Mouse (Mus musculus) liver, adult 2 months (tissue): ENCODE measurements around the gene Gm3448. TPM values are rescaled to one million over a fixed set of nuclear protein-coding genes. Genes with fewer than 3 reads are reported as not detected.
"Not testable (repeated sequence)": the region's sequence is repeated elsewhere in the genome, so short reads cannot be mapped to it uniquely, and the experiment has no call there.

Experiments
- DNase-seq: peaks from one replicate; pipeline ENCODE4 v3.0.0-alpha.2; 2011; ENCODE audit warnings: low read depth, low spot score; ENCODE audit errors: extremely low read depth
- H3K27ac ChIP-seq: fragments of 200-500 bp; replicated peaks from 2 replicates; pipeline ENCODE4 v1.5.1; 2012; ENCODE audit warnings: low read depth, mild to moderate bottlenecking, control low read depth, inconsistent platforms, low read length; ENCODE audit not compliant: insufficient read depth
- H3K27me3 ChIP-seq: fragments of 200-500 bp; 2 replicates; pipeline ENCODE4 v1.6.1; 2012; ENCODE audit warnings: mild to moderate bottlenecking, moderate library complexity, low read length, inconsistent platforms; ENCODE audit not compliant: control insufficient read depth, insufficient read depth
- H3K36me3 ChIP-seq: fragments of 200-500 bp; 2 replicates; pipeline ENCODE4 v1.6.1; 2012; ENCODE audit warnings: low read length, inconsistent platforms; ENCODE audit not compliant: control insufficient read depth, insufficient read depth
- H3K4me1 ChIP-seq: fragments of 200-500 bp; 2 replicates; pipeline ENCODE4 v1.6.1; 2011; ENCODE audit warnings: low read length; ENCODE audit not compliant: control insufficient read depth, insufficient read depth
- H3K4me3 ChIP-seq: fragments of 200-500 bp; 2 replicates; pipeline ENCODE4 v1.5.1; 2011; ENCODE audit warnings: low read depth, mild to moderate bottlenecking, control low read depth, low read length, moderate library complexity; ENCODE audit not compliant: insufficient read depth
- H3K79me2 ChIP-seq: fragments of 200-500 bp; 2 replicates; pipeline ENCODE4 v1.6.1; 2012; ENCODE audit warnings: inconsistent platforms, mild to moderate bottlenecking, low read length, moderate library complexity; ENCODE audit not compliant: control insufficient read depth, insufficient read depth
- H3K9ac ChIP-seq: fragments of 200-500 bp; 2 replicates; pipeline ENCODE4 v1.6.1; 2012; ENCODE audit warnings: low read depth, mild to moderate bottlenecking, control low read depth, inconsistent platforms, low read length
- CTCF ChIP-seq: fragments of 200-500 bp; IDR thresholded peaks from 2 replicates; pipeline ENCODE4 v1.5.1; 2011; ENCODE audit warnings: low read depth, low read length, control low read depth
- POLR2A ChIP-seq: fragments of 200-500 bp; IDR thresholded peaks from 2 replicates; pipeline ENCODE4 v1.6.1; 2011; ENCODE audit warnings: low read length, control low read depth; ENCODE audit not compliant: insufficient read depth; ENCODE audit errors: extremely low read depth
- WGBS: fragments of 180-500 bp; shearing (Covaris S2); methylation state at CpG from one replicate; pipeline ENCODE4 v1.1.7; 2018; 5-methylcytosine and 5-hydroxymethylcytosine counted together
- polyA plus RNA-seq: library from polyadenylated mRNA; depleted of rRNA; stranded (reverse); fragments of >200 nt; gene quantifications from 2 replicates; pipeline ENCODE4 v1.2.3, GENCODE M21; 2012; rRNA removed
- total RNA-seq: library from RNA; depleted of rRNA; stranded (reverse); fragments of >200 nt; gene quantifications from 2 replicates; pipeline ENCODE4 v1.2.3, GENCODE M21; 2014; rRNA removed

The Gm3448 gene
- total RNA-seq (3.8 and 3.9 TPM in 2 replicates), polyA plus RNA-seq (0.30 and 0.61 TPM in 2 replicates)

DNA sequence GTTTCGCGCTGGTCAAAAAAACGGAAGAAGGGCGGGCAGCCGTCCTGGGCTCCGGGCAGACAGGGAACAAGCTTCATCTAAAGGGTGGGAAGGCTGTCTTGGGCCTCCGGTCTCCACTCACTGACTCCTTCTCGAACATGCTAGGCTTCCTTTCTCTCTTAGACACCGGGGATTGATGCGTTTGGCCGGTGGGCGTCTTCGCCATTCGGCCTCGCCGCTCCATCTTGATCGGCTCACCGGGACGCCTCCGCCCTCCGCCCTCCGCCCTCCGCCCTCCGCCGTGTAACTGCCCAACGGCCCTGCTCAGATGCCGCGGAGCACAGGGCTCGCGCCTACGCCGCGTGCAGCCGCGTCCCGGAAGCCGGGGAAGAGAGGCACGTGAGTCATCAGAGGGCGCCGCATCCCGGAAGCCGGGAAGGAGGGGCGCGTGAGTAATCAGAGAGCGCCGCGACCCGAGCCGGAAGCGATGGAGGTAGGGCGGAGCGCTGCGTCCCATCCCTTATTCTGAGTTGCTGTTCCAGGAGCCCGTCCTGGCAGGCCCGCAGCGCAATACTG, at the start of gene Gm3448, which contains the start of the genes Ermard and Tcte3:
Gene Gm3448, minus strand, starts transcription at position 363 of the 555 bp plus-strand sequence.
Gene Ermard, plus strand, starts transcription at position 34 of the 555 bp plus-strand sequence.
Gene Tcte3, minus strand, starts transcription at position 314 of the 555 bp plus-strand sequence.
- not testable (repeated sequence) for H3K27ac ChIP-seq, DNase-seq, H3K27me3 ChIP-seq, H3K79me2 ChIP-seq, H3K4me1 ChIP-seq, H3K4me3 ChIP-seq, H3K9ac ChIP-seq, H3K36me3 ChIP-seq
- under 1% methylated on average over 26 of the region's 56 CpGs for WGBS

DNA sequence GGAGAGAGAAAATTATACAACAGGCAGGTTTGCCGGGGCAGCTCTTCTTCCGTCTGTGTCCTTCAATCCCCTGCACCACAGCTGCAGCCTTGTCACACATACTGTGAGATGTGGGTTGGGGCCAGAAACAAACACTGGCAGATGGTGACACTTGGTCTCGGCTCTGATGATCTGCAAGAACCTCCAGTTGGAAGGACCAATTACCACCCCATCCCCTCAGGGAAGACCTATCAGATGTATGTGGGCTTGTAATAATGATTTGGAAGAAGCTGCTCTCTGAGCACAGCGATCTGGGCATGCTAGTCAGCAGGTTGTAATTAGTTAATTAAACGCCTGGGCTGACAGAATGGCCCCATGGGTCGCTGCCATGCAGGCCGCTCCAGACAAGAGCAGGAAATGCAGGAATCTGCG, 47.3 kb upstream of the Gm3448 start:
- Histone ChIP-seq H3K9ac (no peak overlapping the region), H3K79me2 (no peaks in the 10 kb centered on the region), H3K4me1 (peaks cover 2% of the 10 kb centered on the region; the same call in 1 of the 2 replicates), H3K27me3 (no peaks in the 10 kb centered on the region), H3K4me3 (no peak overlapping the region), H3K27ac (no peak overlapping the region), H3K36me3 (no peaks in the 10 kb centered on the region)
- DNase-seq: no peak
- no peak for TF ChIP-seq CTCF
- no peak for TF ChIP-seq POLR2A
- 81% methylated on average over 8 of the region's 8 CpGs for WGBS

DNA sequence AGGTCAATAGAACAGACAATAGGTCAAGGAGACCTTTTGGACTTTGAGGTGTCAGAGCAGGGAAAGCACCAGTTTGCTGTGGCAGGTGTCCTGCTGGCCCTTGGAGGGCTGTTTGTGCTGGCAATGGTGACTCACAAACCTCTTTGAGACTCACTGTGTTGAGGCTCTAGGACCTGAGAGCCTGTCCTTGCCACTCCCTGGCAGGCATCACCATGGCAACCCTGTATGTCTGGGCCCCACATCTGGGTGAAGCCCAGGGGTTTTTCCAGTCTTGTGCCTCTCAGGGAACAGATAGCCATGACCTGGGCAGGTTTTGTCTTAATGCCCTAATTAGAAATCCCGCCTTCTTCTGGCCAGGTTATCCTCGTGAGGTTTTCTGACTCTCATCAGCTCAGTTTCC, 46.8 kb upstream of the Gm3448 start:
- H3K36me3 ChIP-seq: no peaks in the 10 kb centered on the region
- H3K4me3 ChIP-seq: no peak overlapping the region
- H3K4me1 ChIP-seq: peaks cover 2% of the 10 kb centered on the region; the same call in 1 of the 2 replicates
- TF ChIP-seq CTCF: no peak
- H3K27ac ChIP-seq: no peak overlapping the region
- 85% methylated on average over 2 of the region's 2 CpGs for WGBS
- peak; percentile 67 for DNase-seq
- no peak overlapping the region for H3K9ac ChIP-seq
- no peaks in the 10 kb centered on the region for H3K79me2 ChIP-seq
- no peaks in the 10 kb centered on the region for H3K27me3 ChIP-seq

DNA sequence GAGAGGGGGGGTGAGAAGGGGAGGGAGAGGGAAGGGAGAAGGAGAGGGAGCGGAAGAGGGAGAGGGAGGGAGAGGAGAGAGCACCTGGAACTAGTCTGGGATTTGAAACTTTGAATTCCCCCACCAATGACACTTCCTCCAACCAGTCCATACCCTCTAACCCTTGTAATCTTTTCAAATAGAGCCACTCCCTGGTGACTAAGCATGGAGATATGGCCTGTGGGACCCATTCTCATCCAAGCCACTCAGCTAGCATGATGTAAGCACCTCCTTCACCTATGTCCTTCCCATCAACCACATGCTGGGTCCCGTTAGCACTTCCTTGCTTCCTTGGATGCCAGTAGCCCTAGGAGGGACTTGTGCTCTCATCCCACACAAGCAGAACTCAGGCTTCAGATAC, 43.7 kb upstream of the Gm3448 start:
- H3K79me2 ChIP-seq: no peaks in the 10 kb centered on the region
- TF ChIP-seq CTCF (no peak), POLR2A (no peak)
- 84% methylated on average over 2 of the region's 2 CpGs for WGBS
- no peaks in the 10 kb centered on the region for H3K36me3 ChIP-seq
- H3K27me3 ChIP-seq: no peaks in the 10 kb centered on the region
- H3K4me3 ChIP-seq: no peak overlapping the region
- H3K27ac ChIP-seq: no peak overlapping the region
- no peak for DNase-seq
- peaks cover 2% of the 10 kb centered on the region; the same call in 1 of the 2 replicates for H3K4me1 ChIP-seq
- H3K9ac ChIP-seq: no peak overlapping the region

DNA sequence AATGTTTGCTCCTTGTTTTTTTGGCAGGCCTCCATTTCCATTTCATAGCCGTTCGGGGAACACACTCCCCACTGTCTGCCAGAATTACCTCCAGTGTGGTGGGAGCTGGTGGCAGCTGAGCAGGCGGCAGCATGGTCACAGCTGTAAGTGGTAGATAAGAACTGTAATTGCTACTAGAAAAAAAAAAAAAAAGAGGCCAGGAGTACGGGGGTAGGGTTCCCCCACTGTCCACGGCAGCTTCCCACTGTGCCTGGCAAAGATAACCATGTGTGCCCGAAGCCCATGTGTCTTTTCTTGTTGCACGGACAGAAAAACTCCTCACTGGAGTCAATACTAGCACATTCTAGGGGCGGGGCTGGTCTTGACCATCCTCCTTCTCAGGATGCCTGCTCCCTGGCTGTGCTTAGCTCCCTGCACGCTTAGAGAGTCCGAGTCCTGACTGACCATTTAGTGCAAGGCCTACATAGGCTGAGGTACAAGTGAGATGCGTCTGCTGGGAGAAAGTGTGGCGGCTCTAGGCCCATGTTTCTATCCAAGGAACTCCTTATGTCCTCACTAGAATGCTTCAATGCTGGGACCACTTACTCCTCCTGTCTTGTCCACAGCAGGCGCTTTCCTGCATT, 43.0 kb upstream of the Gm3448 start:
- H3K4me3 ChIP-seq: no peak overlapping the region
- TF ChIP-seq POLR2A: no peak
- TF ChIP-seq CTCF: no peak
- DNase-seq: no peak
- no peak overlapping the region for H3K27ac ChIP-seq
- peaks cover 2% of the 10 kb centered on the region; the same call in 1 of the 2 replicates for H3K4me1 ChIP-seq
- H3K27me3 ChIP-seq: no peaks in the 10 kb centered on the region
- no peak overlapping the region for H3K9ac ChIP-seq
- no peaks in the 10 kb centered on the region for H3K36me3 ChIP-seq
- H3K79me2 ChIP-seq: no peaks in the 10 kb centered on the region
- WGBS: 84% methylated on average over 13 of the region's 13 CpGs

DNA sequence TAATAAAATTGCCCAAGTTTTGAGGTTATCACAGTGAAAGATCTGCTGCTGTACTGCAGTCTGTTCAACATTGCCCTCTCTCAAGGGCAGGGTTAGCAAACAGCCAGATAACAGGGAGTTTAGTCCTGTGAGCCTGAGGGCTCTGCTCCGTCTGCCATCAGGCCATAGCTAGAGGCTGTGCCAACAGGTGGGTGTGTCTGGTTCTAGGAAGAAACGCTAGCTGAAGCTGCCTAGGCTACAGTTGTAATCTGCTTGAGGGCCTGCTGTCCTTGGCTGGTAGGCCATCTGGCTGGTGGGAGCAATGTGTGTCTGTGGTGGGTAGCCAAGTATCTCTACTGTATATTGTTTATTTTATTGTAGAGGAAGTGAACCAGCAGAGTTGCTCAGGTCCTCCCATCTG, 36.2 kb upstream of the Gm3448 start:
- Histone ChIP-seq H3K9ac (no peak overlapping the region), H3K4me1 (peaks cover 3% of the 10 kb centered on the region), H3K27ac (no peak overlapping the region), H3K36me3 (no peaks in the 10 kb centered on the region), H3K4me3 (no peak overlapping the region), H3K79me2 (no peaks in the 10 kb centered on the region), H3K27me3 (no peaks in the 10 kb centered on the region)
- peak; percentile 74 for DNase-seq
- no peak for TF ChIP-seq CTCF
- no peak for TF ChIP-seq POLR2A
- 14% methylated on average over 2 of the region's 2 CpGs for WGBS
